Mouse (Mus musculus) T-helper 17 cell (primary cell): Measurements from ENCODE around the gene Tnfsf13.

Experiments
- in situ Hi-C, 2 experiments: fragments of 300-600 bp; cut with MboI, MseI; formaldehyde crosslinking; loops; 1 replicate in 1 of 2; 2 replicates in 1 of 2; pipeline ENCODE4 v1.15.1; 2025; ENCODE audit warnings: high pct_unique_total_duplicates in 2 of 2

Tnfsf13 gene

GRCm38 (mm10) chr11:69655264-69656064 lies 30.1 kb downstream of the Tnfsf13 start, which contains the start of gene Sox15:
Sox15 (plus strand) TSS chr11:69655314.
- in situ Hi-C loops = no loop called here

- in situ Hi-C loops = no loop called here
These were observed 30.8 kb downstream of the Tnfsf13 start for GRCm38 (mm10) chr11:69654760-69655159.

- in situ Hi-C loops = no loop called here
These were observed 32.2 kb downstream of the Tnfsf13 start for GRCm38 (mm10) chr11:69653399-69653798.

- in situ Hi-C loops = loop anchor here in 1 of 2 experiments (25.0 kb wide), 1 partner anchor 1341 kb away; the partner anchor contains the start of gene C1qbp
These were observed 39.7 kb downstream of the Tnfsf13 start for GRCm38 (mm10) chr11:69645860-69646259.

GRCm38 (mm10) chr11:69635471-69635870 lies 50.1 kb downstream of the Tnfsf13 start:
- in situ Hi-C loops = loop anchor here in 1 of 2 experiments (25.0 kb wide), 1 partner anchor 1352 kb away; the partner anchor contains the start of gene C1qbp

- in situ Hi-C loops = loop anchor here in 1 of 2 experiments (25.0 kb wide), 1 partner anchor 1354 kb away; the partner anchor contains the start of gene C1qbp
These were observed 52.3 kb downstream of the Tnfsf13 start for GRCm38 (mm10) chr11:69633128-69633866.
